ENCODE assay signal across 9 mouse cellular contexts in the genomic region with DNA sequence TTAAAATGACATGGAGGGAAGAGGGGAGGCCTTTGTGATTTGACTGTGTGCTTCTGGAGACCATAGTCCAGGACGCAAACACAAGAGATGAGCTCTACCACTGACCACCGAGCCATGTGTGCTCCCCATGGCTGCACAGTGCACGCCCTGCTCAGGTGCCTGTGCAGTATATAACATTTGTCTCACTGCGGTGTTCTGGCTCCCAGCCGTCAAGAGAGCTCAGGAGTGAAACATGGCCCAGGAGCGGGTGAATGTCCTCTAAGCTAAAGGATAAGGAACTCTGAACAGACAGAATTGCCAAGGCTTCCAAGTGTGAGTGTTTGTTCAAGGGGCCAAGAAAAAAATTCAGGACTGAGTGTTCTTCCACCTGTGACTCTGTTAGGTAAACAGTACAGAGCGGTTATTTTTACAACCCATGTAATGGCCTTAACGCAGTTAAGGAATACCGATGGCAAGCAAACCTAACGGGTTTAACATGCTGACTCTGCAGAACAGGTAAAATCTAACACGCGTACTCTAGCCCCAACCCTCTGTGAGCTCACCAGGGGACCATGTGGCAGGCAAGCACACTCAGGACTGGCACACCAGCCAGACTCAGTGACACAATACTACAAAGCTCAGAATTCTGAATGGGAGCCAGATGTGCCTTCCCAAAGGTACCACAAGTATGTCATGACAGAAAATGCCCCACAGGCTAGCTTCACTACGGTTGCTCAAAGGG. TPM values are rescaled to one million over a fixed set of nuclear protein-coding genes. Genes with fewer than 3 reads are reported as not detected.
A peak's percentile ranks its signal among the peaks of the same experiment; 100 is the strongest.
DNase-seq lines count a peak whose midpoint lies in the region; ATAC-seq and TF ChIP-seq lines count a peak whose summit lies in the region.
"Had no signal": no experiment of that assay in that cellular context is flagged by ENCODE, and none has a peak within 500 bp of the region (broad histone marks: within the 10 kb centered on the region; RNA-seq: fewer than 3 reads in every experiment).

No protein-coding gene starts in this region.

- no peaks in the 10 kb centered on the region for H3K27me3 ChIP-seq in kidney, adult 2 months (replicated peaks; ENCODE audit: control insufficient read depth, insufficient read depth, low read length)
- H3K27me3 ChIP-seq in midbrain, embryonic 16.5 days (ENCODE audit: control insufficient read depth, insufficient read depth, low read depth, low read length), result no peaks in the 10 kb centered on the region
- H3K27me3 ChIP-seq in midbrain, postnatal 0 days (ENCODE audit: insufficient read depth, low read length), result no peaks in the 10 kb centered on the region
- H3K27me3 ChIP-seq in stomach, postnatal 0 days (ENCODE audit: control insufficient read depth, insufficient read depth, low read length), result no peaks in the 10 kb centered on the region

- peaks cover 45% of the 10 kb centered on the region for H3K4me1 ChIP-seq in kidney, adult 2 months (ENCODE audit: control insufficient read depth, insufficient read depth, low read length)
- H3K4me1 ChIP-seq in midbrain, embryonic 16.5 days (ENCODE audit: control insufficient read depth, insufficient read depth, low read length), result peaks cover 5% of the 10 kb centered on the region; the same call in 1 of the 2 replicates
- 0 out of 2 replicates have a peak, but pooled peaks cover 3% of the 10 kb centered on the region for H3K4me1 ChIP-seq in midbrain, postnatal 0 days (ENCODE audit: insufficient read depth, low read length)
- peaks cover 6% of the 10 kb centered on the region for H3K4me1 ChIP-seq in stomach, postnatal 0 days (replicated peaks; ENCODE audit: control insufficient read depth, insufficient read depth)

- H3K9ac ChIP-seq in midbrain, embryonic 16.5 days (ENCODE audit: low read depth, low read length), result no peak overlapping the region
- H3K9ac ChIP-seq in midbrain, postnatal 0 days (replicated peaks; ENCODE audit: low read length, poor library complexity, severe bottlenecking), result no peak overlapping the region
- H3K9ac ChIP-seq in stomach, postnatal 0 days (ENCODE audit: low read length), result no peak overlapping the region

- no peak overlapping the region for H3K4me2 ChIP-seq in midbrain, embryonic 16.5 days (ENCODE audit: low read length)
- no peak overlapping the region for H3K4me2 ChIP-seq in midbrain, postnatal 0 days (ENCODE audit: low read depth, low read length, poor library complexity, severe bottlenecking)
- no peak overlapping the region for H3K4me2 ChIP-seq in stomach, postnatal 0 days (replicated peaks; ENCODE audit: low read depth)

- TF ChIP-seq EP300 in stomach, postnatal 0 days (optimal IDR thresholded peaks at IDR 0.05), result no peak

- peak; percentile 36; the same call in 1 of the 2 replicates for ATAC-seq in midbrain, embryonic 16.5 days
- ATAC-seq in midbrain, postnatal 0 days (ENCODE audit: low FRiP score), result no peak
- ATAC-seq in stomach, postnatal 0 days (ENCODE audit: low FRiP score, low TSS enrichment), result peak; percentile 39; the same call in 1 of the 2 replicates
- no peak for ATAC-seq in megakaryocyte-erythroid progenitor cell, adult 5-6 weeks (replicated peaks; ENCODE audit: low FRiP score, low TSS enrichment, poor library complexity, severe bottlenecking)
- ATAC-seq: activated CD4-positive, CD25-positive, alpha-beta regulatory T cell, adult 4 months had no signal

- H3K4me3 ChIP-seq in kidney, adult 2 months (ENCODE audit: insufficient read depth, low read depth, low read length), result no peak overlapping the region
- H3K4me3 ChIP-seq in midbrain, embryonic 16.5 days (ENCODE audit: low read depth, low read length), result no peak overlapping the region
- no peak overlapping the region for H3K4me3 ChIP-seq in midbrain, postnatal 0 days (ENCODE audit: low read depth, low read length)
- H3K4me3 ChIP-seq in stomach, postnatal 0 days (ENCODE audit: low read depth, low read length), result no peak overlapping the region

- no peak for DNase-seq in kidney, adult 2 months
- no peak for DNase-seq in kidney, postnatal 25 days
- DNase-seq in midbrain, postnatal 0 days (ENCODE audit: low spot score), result no peak
- peak; percentile 75 to 81 for DNase-seq in cerebellum, postnatal 36 days
- no peak for DNase-seq in stomach, postnatal 0 days (ENCODE audit: low spot score)
- DNase-seq: thymus, postnatal 36 days had no signal

- 33% methylated on average over 13 of the region's 13 CpGs for WGBS in kidney, adult 2 months
- 84% methylated on average over 13 of the region's 13 CpGs for WGBS in midbrain, embryonic 16.5 days
- WGBS in midbrain, postnatal 0 days, result 78% methylated on average over 13 of the region's 13 CpGs
- WGBS in stomach, postnatal 0 days, result 44% methylated on average over 13 of the region's 13 CpGs

- no peaks in the 10 kb centered on the region for H3K36me3 ChIP-seq in kidney, adult 2 months (ENCODE audit: control insufficient read depth, insufficient read depth, low read length)
- peaks cover 5% of the 10 kb centered on the region for H3K36me3 ChIP-seq in midbrain, embryonic 16.5 days (ENCODE audit: control insufficient read depth, insufficient read depth, low read length)
- H3K36me3 ChIP-seq in midbrain, postnatal 0 days (ENCODE audit: insufficient read depth, low read length), result peaks cover 7% of the 10 kb centered on the region; the same call in 1 of the 2 replicates
- peaks cover 3% of the 10 kb centered on the region; the same call in 1 of the 2 replicates for H3K36me3 ChIP-seq in stomach, postnatal 0 days (ENCODE audit: control insufficient read depth, insufficient read depth, low read length)

- H3K9me3 ChIP-seq in midbrain, embryonic 16.5 days (replicated peaks; ENCODE audit: control insufficient read depth, low read length, poor library complexity, severe bottlenecking), result no peaks in the 10 kb centered on the region
- H3K9me3 ChIP-seq in midbrain, postnatal 0 days (ENCODE audit: low read length), result no peaks in the 10 kb centered on the region
- no peaks in the 10 kb centered on the region for H3K9me3 ChIP-seq in stomach, postnatal 0 days (ENCODE audit: control insufficient read depth, low read length)

- no peak for TF ChIP-seq POLR2A in kidney, adult 2 months (IDR thresholded peaks at IDR 0.05; ENCODE audit: low read depth, low read length)

- no peak for TF ChIP-seq CTCF in kidney, adult 2 months (conservative IDR thresholded peaks at IDR 0.05; ENCODE audit: insufficient read depth, insufficient read length, low read depth, low read length)
- TF ChIP-seq CTCF in midbrain, postnatal 0 days (IDR thresholded peaks at IDR 0.05), result no peak
- TF ChIP-seq CTCF in stomach, postnatal 0 days (IDR thresholded peaks at IDR 0.05; ENCODE audit: low read depth), result no peak

- 0 out of 2 replicates have a peak overlapping the region, but pooled peaks have one; percentile 8 for H3K27ac ChIP-seq in kidney, adult 2 months (ENCODE audit: insufficient read depth, low read depth, low read length)
- no peak overlapping the region for H3K27ac ChIP-seq in midbrain, embryonic 16.5 days (ENCODE audit: low read length)
- no peak overlapping the region for H3K27ac ChIP-seq in midbrain, postnatal 0 days (ENCODE audit: low read depth, low read length)
- H3K27ac ChIP-seq in stomach, postnatal 0 days (replicated peaks), result no peak overlapping the region

RNA-seq across cellular contexts. Expression of a gene that starts 21.4 kb away (rescaled TPM):
- 22.1 and 22.9 TPM in 2 replicates for polyA plus RNA-seq in kidney, adult 2 months (2012; rRNA removed)
- 6.5 and 7.5 TPM in 2 replicates for polyA plus RNA-seq in midbrain, embryonic 16.5 days (2015; fragmentation: Nextera tagmentation; extraction: Ambion mirVana)
- 34.7 and 35.8 TPM in 2 replicates for total RNA-seq in midbrain, postnatal 0 days (2014; rRNA removed)
- polyA plus RNA-seq in midbrain, postnatal 0 days (2015; fragmentation: Nextera tagmentation; extraction: Ambion mirVana), result 8.4 and 9.5 TPM in 2 replicates
- 15.6 and 18.0 TPM in 2 replicates for polyA plus RNA-seq in stomach, postnatal 0 days (2015; fragmentation: Nextera tagmentation; extraction: Ambion mirVana)
- total RNA-seq in megakaryocyte-erythroid progenitor cell, adult 5-6 weeks (2014; fragmentation: Nextera tagmentation), result 5.3 and 10.9 TPM in 2 replicates
- 13.2 and 18.1 TPM in 2 replicates for total RNA-seq in megakaryocyte-erythroid progenitor cell, adult 5-6 weeks (2017)

Comparison
In these comparisons a context has a peak if more than half of its experiments do, and no peak if none do; other contexts are left out.
1. ATAC-seq: peak in midbrain, embryonic 16.5 days (single experiment) and stomach, postnatal 0 days (single experiment); none in midbrain, postnatal 0 days (single experiment) and megakaryocyte-erythroid progenitor cell, adult 5-6 weeks (single experiment).
2. DNase-seq: peak in cerebellum, postnatal 36 days (2 of 2); none in kidney, adult 2 months (single experiment), kidney, postnatal 25 days (0 of 2), midbrain, postnatal 0 days (single experiment) and stomach, postnatal 0 days (single experiment).